Mouse (Mus musculus) kidney, adult 2 months (tissue): ENCODE results near the gene Rassf6.

ENCODE experiments used
- CTCF ChIP-seq: fragments of 200-500 bp; conservative IDR thresholded peaks from 2 replicates; pipeline ENCODE4 v1.5.1; 2011; ENCODE audit warnings: low read depth, mild to moderate bottlenecking, control low read depth, low read length, moderate library complexity, mixed read lengths; ENCODE audit not compliant: insufficient read depth, insufficient read length
- POLR2A ChIP-seq: fragments of 200-500 bp; IDR thresholded peaks from one replicate; pipeline ENCODE4 v1.6.1; 2011; ENCODE audit warnings: low read depth, low read length, control low read depth

GRCm38 (mm10) chr5:90661852-90662251, 21.4 kb upstream of the Rassf6 start:
- TF ChIP-seq CTCF (no peak), POLR2A (no peak)
